Mouse (Mus musculus): Measurements from ENCODE around the gene Kcnv2. TPM values are rescaled to one million over a fixed set of nuclear protein-coding genes. Genes with fewer than 3 reads are reported as not detected.

Gene Kcnv2
- polyA plus RNA-seq, 1 experiment = not detected

- Histone ChIP-seq H3K4me1 (ENCODE audit: control insufficient read depth, insufficient read depth, low read length) (peaks cover 4% of the 10 kb centered on the region; the same call in 1 of the 2 replicates), H3K4me3 (ENCODE audit: insufficient read depth, low read length) (no peak overlapping the region), H3K27ac (ENCODE audit: insufficient read depth, low read depth, low read length) (no peak overlapping the region)
- TF ChIP-seq CTCF (IDR thresholded peaks at IDR 0.05; ENCODE audit: low read depth, low read length) = no peak
- TF ChIP-seq POLR2A (IDR thresholded peaks at IDR 0.05; ENCODE audit: borderline replicate concordance, low read depth, low read length) = no peak
Measured at GRCm38 (mm10) chr19:27317337-27317736, 5.1 kb upstream of the Kcnv2 start.

DNA sequence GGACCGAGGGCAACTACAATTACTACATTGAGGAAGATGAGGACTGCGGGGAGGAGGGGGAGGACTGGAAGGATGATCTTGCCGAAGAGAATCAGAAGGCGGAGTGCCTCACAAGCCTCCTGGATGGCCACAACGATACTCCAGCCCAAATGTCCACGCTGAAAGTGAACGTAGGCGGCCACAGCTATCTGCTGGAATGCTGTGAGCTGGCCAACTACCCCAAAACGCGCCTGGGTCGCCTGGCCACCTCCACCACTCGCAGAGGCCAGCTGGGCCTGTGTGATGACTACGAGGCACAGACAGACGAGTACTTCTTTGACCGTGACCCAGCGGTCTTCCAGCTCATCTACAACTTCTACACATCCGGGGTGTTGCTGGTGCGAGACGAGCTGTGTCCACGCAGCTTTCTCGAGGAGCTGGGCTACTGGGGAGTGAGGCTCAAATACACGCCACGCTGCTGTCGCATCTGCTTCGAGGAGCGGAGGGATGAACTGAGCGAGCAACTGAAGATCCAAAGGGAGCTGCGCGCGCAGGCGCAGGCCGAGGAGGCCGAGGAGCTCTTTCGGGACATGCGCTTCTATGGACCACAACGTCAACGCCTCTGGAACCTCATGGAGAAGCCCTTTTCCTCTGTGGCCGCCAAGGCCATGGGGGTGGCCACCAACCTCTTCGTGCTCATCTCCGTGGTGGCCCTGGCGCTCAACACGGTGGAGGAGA lies 681 bp downstream of the Kcnv2 start:
- TF ChIP-seq CTCF (IDR thresholded peaks at IDR 0.05; ENCODE audit: low read depth, low read length) = no peak
- no peak for TF ChIP-seq POLR2A (IDR thresholded peaks at IDR 0.05; ENCODE audit: borderline replicate concordance, low read depth, low read length)
- no peaks in the 10 kb centered on the region for H3K4me1 ChIP-seq (ENCODE audit: control insufficient read depth, insufficient read depth, low read length)
- no peak overlapping the region for H3K27ac ChIP-seq (ENCODE audit: insufficient read depth, low read depth, low read length)
- no peak overlapping the region for H3K4me3 ChIP-seq (ENCODE audit: insufficient read depth, low read length)

DNA sequence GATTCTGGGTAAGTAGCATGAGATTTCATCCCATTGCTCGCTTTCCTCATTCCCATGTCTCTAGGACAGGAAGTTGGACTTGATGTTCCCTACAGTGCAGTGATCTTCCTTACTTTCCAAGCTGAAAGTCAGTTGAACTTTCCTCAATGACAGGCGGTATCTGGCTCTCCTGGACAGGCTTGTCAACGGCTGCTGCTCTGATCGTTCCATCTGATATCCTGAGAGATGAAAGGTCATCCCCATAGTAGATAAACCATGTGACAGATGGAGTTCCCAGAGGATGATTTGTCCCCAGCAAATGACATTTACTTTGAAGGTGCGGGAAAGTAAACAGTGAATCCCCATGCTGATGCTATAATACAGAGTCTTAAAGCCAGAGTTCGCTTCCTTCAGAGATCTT lies 3.2 kb downstream of the Kcnv2 start:
- Histone ChIP-seq H3K27ac (ENCODE audit: insufficient read depth, low read depth, low read length) (no peak overlapping the region), H3K4me1 (ENCODE audit: control insufficient read depth, insufficient read depth, low read length) (no peaks in the 10 kb centered on the region), H3K4me3 (ENCODE audit: insufficient read depth, low read length) (no peak overlapping the region)
- no peak for TF ChIP-seq POLR2A (IDR thresholded peaks at IDR 0.05; ENCODE audit: borderline replicate concordance, low read depth, low read length)
- TF ChIP-seq CTCF (IDR thresholded peaks at IDR 0.05; ENCODE audit: low read depth, low read length) = no peak

DNA sequence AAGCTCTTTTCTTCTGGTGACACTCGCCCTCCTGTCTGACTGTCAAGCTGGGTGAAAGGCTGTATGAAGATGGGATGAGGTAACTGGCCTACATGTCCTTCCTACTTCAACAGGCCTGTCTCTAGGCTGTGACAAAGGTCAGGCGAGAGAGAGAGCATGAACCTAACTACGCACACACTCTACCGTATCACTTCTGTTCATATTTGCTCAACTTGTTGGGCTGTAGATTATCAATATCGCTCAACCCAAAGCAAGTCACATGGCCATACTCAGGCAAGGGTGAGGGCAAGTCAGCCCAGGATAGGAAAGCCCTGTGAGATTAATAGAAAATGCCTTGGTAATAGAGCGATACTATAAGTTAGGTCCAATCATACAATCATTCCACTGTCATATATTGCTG lies 5.2 kb downstream of the Kcnv2 start:
- Histone ChIP-seq H3K4me1 (ENCODE audit: control insufficient read depth, insufficient read depth, low read length) (no peaks in the 10 kb centered on the region), H3K27ac (ENCODE audit: insufficient read depth, low read depth, low read length) (no peak overlapping the region), H3K4me3 (ENCODE audit: insufficient read depth, low read length) (no peak overlapping the region)
- TF ChIP-seq POLR2A (IDR thresholded peaks at IDR 0.05; ENCODE audit: borderline replicate concordance, low read depth, low read length) (no peak), CTCF (IDR thresholded peaks at IDR 0.05; ENCODE audit: low read depth, low read length) (no peak)

DNA sequence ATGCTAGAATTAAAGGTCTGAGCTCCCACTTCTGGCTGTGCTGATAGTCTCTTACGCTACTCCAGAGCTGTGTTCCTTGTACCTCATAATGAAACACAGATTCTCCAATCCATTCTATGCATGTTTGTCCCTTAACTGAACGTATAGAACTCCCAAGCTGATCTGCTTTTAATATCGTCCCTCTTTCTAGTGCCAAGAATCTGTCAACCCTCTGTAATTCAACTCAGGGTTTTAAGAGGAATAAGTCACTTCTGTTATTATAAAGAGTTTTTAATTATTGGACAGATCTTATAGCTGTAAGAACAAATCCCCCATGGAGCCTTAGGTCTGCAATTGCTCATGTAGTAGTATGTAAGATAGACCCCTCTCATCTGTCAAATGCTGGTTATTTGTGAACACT lies 5.8 kb downstream of the Kcnv2 start:
- H3K4me3 ChIP-seq (ENCODE audit: insufficient read depth, low read length) = no peak overlapping the region
- H3K4me1 ChIP-seq (ENCODE audit: control insufficient read depth, insufficient read depth, low read length) = no peaks in the 10 kb centered on the region
- no peak overlapping the region for H3K27ac ChIP-seq (ENCODE audit: insufficient read depth, low read depth, low read length)
- TF ChIP-seq POLR2A (IDR thresholded peaks at IDR 0.05; ENCODE audit: borderline replicate concordance, low read depth, low read length) (no peak), CTCF (IDR thresholded peaks at IDR 0.05; ENCODE audit: low read depth, low read length) (no peak)

DNA sequence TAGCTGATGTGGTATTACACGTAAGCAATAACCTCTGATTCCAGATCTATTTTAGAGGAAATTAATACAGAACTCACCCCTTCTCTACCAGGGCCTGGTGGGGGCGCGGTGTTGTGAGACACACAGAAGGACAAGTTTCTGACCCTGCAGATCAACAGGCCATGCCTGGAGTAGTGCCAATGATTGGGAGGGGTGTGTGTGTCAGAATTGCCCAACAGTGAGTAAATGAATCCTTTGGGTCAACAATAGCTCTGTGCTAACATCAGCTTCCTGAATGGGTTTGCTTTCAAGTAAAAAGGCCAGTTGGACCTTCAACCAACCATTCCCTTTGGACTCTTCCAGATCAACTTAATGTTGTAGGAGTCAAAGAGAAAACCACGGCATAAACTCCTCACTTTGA lies 6.3 kb downstream of the Kcnv2 start:
- no peaks in the 10 kb centered on the region for H3K4me1 ChIP-seq (ENCODE audit: control insufficient read depth, insufficient read depth, low read length)
- H3K27ac ChIP-seq (ENCODE audit: insufficient read depth, low read depth, low read length) = no peak overlapping the region
- H3K4me3 ChIP-seq (ENCODE audit: insufficient read depth, low read length) = no peak overlapping the region
- no peak for TF ChIP-seq CTCF (IDR thresholded peaks at IDR 0.05; ENCODE audit: low read depth, low read length)
- TF ChIP-seq POLR2A (IDR thresholded peaks at IDR 0.05; ENCODE audit: borderline replicate concordance, low read depth, low read length) = no peak

DNA sequence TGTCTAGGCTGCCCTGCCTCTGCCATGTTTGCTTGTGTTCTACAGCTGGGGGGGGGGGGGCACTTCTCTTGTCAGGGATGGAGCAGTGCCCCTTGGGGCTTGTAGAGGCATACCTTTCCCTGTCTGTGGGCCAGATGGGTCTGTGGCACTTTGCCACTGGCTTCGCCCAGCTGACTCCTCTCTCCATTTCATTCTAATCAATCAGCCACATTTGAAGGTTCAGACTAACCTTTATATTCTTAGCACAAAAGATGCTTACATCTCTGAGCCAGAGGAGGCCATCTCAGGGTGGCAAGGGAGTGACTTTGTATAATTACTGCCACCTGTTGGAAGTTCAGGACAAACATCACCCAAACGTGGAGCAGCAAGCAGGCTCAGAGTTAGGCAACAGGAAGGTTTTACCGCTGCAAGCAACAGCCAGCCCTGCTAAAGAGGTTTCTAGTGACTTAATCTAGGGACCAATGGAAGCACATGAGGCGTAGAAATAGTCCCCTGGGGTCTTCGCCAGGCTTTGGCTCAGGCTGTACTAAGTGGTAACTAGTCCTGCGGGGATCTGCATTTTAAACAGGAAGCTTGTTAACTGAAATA lies 9.9 kb downstream of the Kcnv2 start:
- no peak overlapping the region for H3K27ac ChIP-seq (ENCODE audit: insufficient read depth, low read depth, low read length)
- no peaks in the 10 kb centered on the region for H3K4me1 ChIP-seq (ENCODE audit: control insufficient read depth, insufficient read depth, low read length)
- TF ChIP-seq CTCF (IDR thresholded peaks at IDR 0.05; ENCODE audit: low read depth, low read length) = no peak
- no peak for TF ChIP-seq POLR2A (IDR thresholded peaks at IDR 0.05; ENCODE audit: borderline replicate concordance, low read depth, low read length)
- no peak overlapping the region for H3K4me3 ChIP-seq (ENCODE audit: insufficient read depth, low read length)

DNA sequence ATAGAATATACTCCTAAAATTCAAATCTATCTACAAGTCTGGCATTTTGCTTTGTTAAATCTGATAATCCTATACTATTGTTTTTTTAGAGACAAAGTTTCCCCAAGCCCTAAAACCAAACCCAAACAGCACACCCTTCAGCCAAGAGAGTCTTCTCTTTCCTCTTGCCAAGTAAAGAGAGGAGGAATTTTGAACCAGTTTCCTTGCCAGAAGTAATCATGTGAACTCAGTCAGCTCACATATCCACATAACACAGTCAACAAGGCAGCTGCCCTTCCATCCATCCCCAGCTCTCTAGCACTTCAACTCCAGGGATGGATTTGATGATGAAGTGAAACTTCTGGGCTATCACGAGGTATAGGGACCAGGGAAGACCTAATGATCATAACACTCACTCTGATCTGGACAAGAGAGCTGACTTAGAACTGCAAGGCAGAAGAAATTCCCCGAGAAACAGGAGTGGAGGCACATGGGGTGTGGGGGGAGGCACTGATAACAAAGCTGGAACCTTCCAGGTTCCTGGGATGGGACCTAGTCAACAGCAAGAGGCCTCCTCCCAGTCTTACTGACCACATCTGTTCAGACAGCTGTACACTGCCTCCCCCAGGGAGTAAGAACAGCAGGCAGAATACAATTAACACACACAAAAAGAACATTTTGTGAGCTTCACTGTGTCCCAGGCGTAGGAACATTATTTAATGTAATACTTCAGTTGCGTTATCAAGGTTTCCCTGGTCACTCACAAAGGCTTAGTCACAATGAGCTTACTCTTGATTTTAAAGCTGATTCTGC lies 13.9 kb downstream of the Kcnv2 start:
- H3K4me1 ChIP-seq (ENCODE audit: control insufficient read depth, insufficient read depth, low read length) = no peaks in the 10 kb centered on the region
- H3K4me3 ChIP-seq (ENCODE audit: insufficient read depth, low read length) = no peak overlapping the region
- H3K27ac ChIP-seq (ENCODE audit: insufficient read depth, low read depth, low read length) = no peak overlapping the region
- no peak for TF ChIP-seq CTCF (IDR thresholded peaks at IDR 0.05; ENCODE audit: low read depth, low read length)
- no peak for TF ChIP-seq POLR2A (IDR thresholded peaks at IDR 0.05; ENCODE audit: borderline replicate concordance, low read depth, low read length)

DNA sequence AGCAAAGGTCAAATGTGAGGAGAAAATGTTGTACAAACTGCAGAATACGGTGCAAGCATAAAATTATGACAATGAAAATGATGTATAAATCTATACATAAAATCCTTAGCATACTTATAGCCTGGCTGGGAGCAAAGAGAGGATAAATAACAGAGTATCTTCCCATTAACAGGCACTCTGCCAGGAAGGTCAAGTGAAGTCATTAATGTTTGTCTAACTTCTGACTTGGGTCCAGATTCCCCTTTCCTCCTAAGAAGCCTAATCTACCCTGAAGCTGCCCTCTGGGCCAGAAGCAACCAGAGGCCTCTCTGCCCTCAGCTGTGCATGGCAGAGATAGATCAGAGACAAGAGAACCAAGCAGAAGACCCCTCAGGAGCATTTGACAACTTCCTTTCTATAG lies 24.1 kb downstream of the Kcnv2 start:
- no peaks in the 10 kb centered on the region for H3K4me1 ChIP-seq (ENCODE audit: control insufficient read depth, insufficient read depth, low read length)
- no peak overlapping the region for H3K27ac ChIP-seq (ENCODE audit: insufficient read depth, low read depth, low read length)
- no peak for TF ChIP-seq POLR2A (IDR thresholded peaks at IDR 0.05; ENCODE audit: borderline replicate concordance, low read depth, low read length)
- no peak for TF ChIP-seq CTCF (IDR thresholded peaks at IDR 0.05; ENCODE audit: low read depth, low read length)
- no peak overlapping the region for H3K4me3 ChIP-seq (ENCODE audit: insufficient read depth, low read length)

DNA sequence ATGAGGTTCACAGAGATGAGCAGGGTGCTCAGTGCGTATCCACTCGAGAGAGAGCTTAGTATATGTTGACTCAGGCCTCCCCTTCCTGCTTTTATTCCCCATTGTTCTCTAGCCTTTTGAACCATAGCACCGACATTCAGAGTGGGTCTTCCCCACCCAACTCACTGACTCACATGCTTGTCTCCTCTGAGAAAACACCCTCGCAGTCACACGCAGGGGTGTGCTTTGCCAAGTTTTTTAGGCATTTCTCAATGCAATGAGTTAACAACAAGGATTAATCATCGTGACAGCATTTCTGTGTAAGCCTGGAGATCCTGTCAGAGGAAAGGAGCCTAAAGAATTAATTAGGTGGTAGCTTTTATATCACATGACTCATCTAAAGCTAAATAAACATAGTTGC lies 29.3 kb downstream of the Kcnv2 start:
- H3K4me1 ChIP-seq (ENCODE audit: control insufficient read depth, insufficient read depth, low read length) = no peaks in the 10 kb centered on the region
- H3K27ac ChIP-seq (ENCODE audit: insufficient read depth, low read depth, low read length) = no peak overlapping the region
- no peak overlapping the region for H3K4me3 ChIP-seq (ENCODE audit: insufficient read depth, low read length)
- TF ChIP-seq POLR2A (IDR thresholded peaks at IDR 0.05; ENCODE audit: borderline replicate concordance, low read depth, low read length) (no peak), CTCF (IDR thresholded peaks at IDR 0.05; ENCODE audit: low read depth, low read length) (no peak)

All from bone marrow macrophage, adult 2 months (primary cell).